Mouse (Mus musculus) C2C12 (cell line): ENCODE measurements at regions not wholly inside any gene's neighbourhood (a gene's known extent, or its start where the extent isn't known, plus 50 kb on each side); places are given as distances from the start of the nearest gene placed in this dataset.

Source experiments
- H3K27me3 ChIP-seq: one replicate; pipeline ENCODE4 v1.6.1; 2011; ENCODE audit not compliant: control insufficient read depth, insufficient read depth, insufficient read length
- H3K36me3 ChIP-seq: one replicate; pipeline ENCODE4 v1.6.1; 2011; ENCODE audit not compliant: control insufficient read depth, insufficient read depth
- H3K4me3 ChIP-seq: one replicate; pipeline ENCODE4 v1.5.1; 2011; ENCODE audit warnings: mild to moderate bottlenecking, control low read depth; ENCODE audit not compliant: poor library complexity, insufficient read depth, severe bottlenecking
- H3K79me2 ChIP-seq: one replicate; pipeline ENCODE4 v1.6.1; 2011; ENCODE audit not compliant: control insufficient read depth, insufficient read depth
- H3K79me3 ChIP-seq: one replicate; pipeline ENCODE4 v1.6.1; 2011; ENCODE audit warnings: low read depth, control low read depth
- H3ac ChIP-seq: one replicate; pipeline ENCODE3; 2011; ENCODE audit warnings: low read depth; ENCODE audit not compliant: control insufficient read depth, insufficient read length
- CEBPB ChIP-seq: IDR thresholded peaks from one replicate; pipeline ENCODE4 v1.6.1; 2011; ENCODE audit warnings: low read depth, mild to moderate bottlenecking, control low read depth, moderate library complexity
- CTCF ChIP-seq: IDR thresholded peaks from one replicate; pipeline ENCODE4 v1.5.1; 2011; ENCODE audit not compliant: control insufficient read depth, insufficient read depth, insufficient read length
- FOSL1 ChIP-seq: IDR thresholded peaks from one replicate; pipeline ENCODE4 v1.8.0; 2011; ENCODE audit warnings: mild to moderate bottlenecking, low read length; ENCODE audit not compliant: poor library complexity, insufficient read depth, severe bottlenecking
- MAX ChIP-seq: IDR thresholded peaks from one replicate; pipeline ENCODE4 v1.6.1; 2011; ENCODE audit warnings: mild to moderate bottlenecking, control low read depth
- MYOD1 ChIP-seq: IDR thresholded peaks from one replicate; pipeline ENCODE4 v1.6.1; 2011; ENCODE audit warnings: low read depth; ENCODE audit not compliant: control insufficient read depth, insufficient read length
- MYOG ChIP-seq: IDR thresholded peaks from one replicate; pipeline ENCODE4 v1.6.1; 2011; ENCODE audit not compliant: control insufficient read depth, insufficient read length; ENCODE audit errors: extremely low read depth
- USF1 ChIP-seq: IDR thresholded peaks from one replicate; pipeline ENCODE4 v1.6.1; 2011; ENCODE audit warnings: low read depth, mild to moderate bottlenecking, control low read depth, moderate library complexity

- Histone ChIP-seq H3K4me3 (no peak overlapping the region), H3K79me3 (no peaks in the 10 kb centered on the region)
Measured at GRCm38 (mm10) chr16:91970461-91970860, 87.6 kb upstream of the Mrps6 start.

GRCm38 (mm10) chr16:91973183-91973582 is 84.9 kb upstream of the Mrps6 start:
- TF ChIP-seq MAX, result no peak
- TF ChIP-seq CEBPB, result no peak
- no peak for TF ChIP-seq MYOD1
- no peak for TF ChIP-seq CTCF
- TF ChIP-seq FOSL1, result no peak
- no peak for TF ChIP-seq MYOG
- no peak for TF ChIP-seq USF1
- H3K4me3 ChIP-seq, result no peak overlapping the region
- no peak overlapping the region for H3ac ChIP-seq
- no peaks in the 10 kb centered on the region for H3K79me3 ChIP-seq
- no peaks in the 10 kb centered on the region for H3K36me3 ChIP-seq
- no peaks in the 10 kb centered on the region for H3K27me3 ChIP-seq
- no peaks in the 10 kb centered on the region for H3K79me2 ChIP-seq

More at GRCm38 (mm10) chr16:91970461-91970860, 87.6 kb upstream of the Mrps6 start:
- Histone ChIP-seq H3K27me3 (no peaks in the 10 kb centered on the region), H3K36me3 (no peaks in the 10 kb centered on the region), H3K79me2 (no peaks in the 10 kb centered on the region), H3ac (peak overlapping the region; percentile 64)
- TF ChIP-seq MAX (no peak), MYOD1 (peak; percentile 7)

- TF ChIP-seq MAX (no peak), USF1 (no peak), CEBPB (no peak), CTCF (no peak), FOSL1 (no peak), MYOD1 (no peak), MYOG (no peak)
- Histone ChIP-seq H3K27me3 (no peaks in the 10 kb centered on the region), H3K79me2 (no peaks in the 10 kb centered on the region), H3K36me3 (no peaks in the 10 kb centered on the region), H3K4me3 (no peak overlapping the region), H3K79me3 (no peaks in the 10 kb centered on the region), H3ac (no peak overlapping the region)
Measured at GRCm38 (mm10) chr16:91976194-91976805, 81.8 kb upstream of the Mrps6 start.

GRCm38 (mm10) chr16:91978423-91978822 is 79.6 kb upstream of the Mrps6 start:
- Histone ChIP-seq H3K79me2 (no peaks in the 10 kb centered on the region), H3K79me3 (no peaks in the 10 kb centered on the region), H3K4me3 (no peak overlapping the region), H3K27me3 (no peaks in the 10 kb centered on the region), H3K36me3 (no peaks in the 10 kb centered on the region), H3ac (no peak overlapping the region)
- TF ChIP-seq USF1, result no peak
- no peak for TF ChIP-seq MYOD1
- TF ChIP-seq MAX, result no peak
- no peak for TF ChIP-seq CTCF
- TF ChIP-seq FOSL1, result no peak
- TF ChIP-seq CEBPB, result no peak
- TF ChIP-seq MYOG, result no peak

GRCm38 (mm10) chr16:91978846-91979245 is 79.2 kb upstream of the Mrps6 start:
- Histone ChIP-seq H3K36me3 (no peaks in the 10 kb centered on the region), H3K79me3 (no peaks in the 10 kb centered on the region), H3ac (no peak overlapping the region), H3K79me2 (no peaks in the 10 kb centered on the region), H3K4me3 (no peak overlapping the region), H3K27me3 (no peaks in the 10 kb centered on the region)
- TF ChIP-seq FOSL1 (no peak), USF1 (no peak), CEBPB (no peak), MYOG (no peak), MAX (no peak), MYOD1 (no peak), CTCF (no peak)

- Histone ChIP-seq H3K27me3 (no peaks in the 10 kb centered on the region), H3K4me3 (no peak overlapping the region), H3K79me3 (no peaks in the 10 kb centered on the region), H3ac (no peak overlapping the region), H3K79me2 (no peaks in the 10 kb centered on the region), H3K36me3 (no peaks in the 10 kb centered on the region)
- no peak for TF ChIP-seq CEBPB
- TF ChIP-seq CTCF, result no peak
- no peak for TF ChIP-seq MYOG
- no peak for TF ChIP-seq MYOD1
- no peak for TF ChIP-seq FOSL1
- no peak for TF ChIP-seq USF1
- TF ChIP-seq MAX, result no peak
Measured at GRCm38 (mm10) chr16:91980482-91980881, 77.6 kb upstream of the Mrps6 start.
